Mouse (Mus musculus): Measurements from ENCODE around the gene Sntb2. TPM values are rescaled to one million over a fixed set of nuclear protein-coding genes. Genes with fewer than 3 reads are reported as not detected.
A peak's percentile ranks its signal among the peaks of the same experiment; 100 is the strongest.
"Not testable (repeated sequence)": the region's sequence is repeated elsewhere in the genome, so short reads cannot be mapped to it uniquely, and the experiment has no call there.

Sntb2 gene
- total RNA-seq (2021): 1 to 10 TPM; 6.3 to 6.5 TPM

DNA sequence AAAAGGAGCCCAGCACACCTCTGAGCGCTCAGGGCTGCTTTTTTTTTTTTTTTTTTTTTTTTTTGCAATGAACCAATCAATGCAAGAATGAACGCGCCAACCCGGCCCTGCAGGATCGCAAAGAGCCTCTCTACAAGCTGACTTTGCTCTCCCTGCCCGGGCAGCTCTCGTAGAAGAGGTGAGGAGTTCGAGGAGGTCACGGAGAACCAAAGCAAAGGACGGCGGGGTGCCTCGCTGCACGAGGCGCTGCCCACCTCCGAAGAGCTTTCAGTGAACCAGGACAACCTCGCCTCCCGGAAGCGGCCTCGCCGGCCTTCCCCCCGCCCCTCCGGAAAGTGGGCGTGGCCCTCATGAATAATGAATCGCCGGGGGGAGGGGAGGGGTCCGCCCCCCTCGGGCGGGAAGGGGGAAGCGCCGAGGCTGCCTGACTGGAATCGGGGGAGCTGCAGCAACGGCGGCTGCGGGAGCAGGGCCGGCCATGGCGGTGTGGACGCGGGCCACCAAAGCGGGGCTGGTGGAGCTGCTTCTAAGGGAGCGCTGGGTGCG is at the start of gene Sntb2:
TSS of gene Sntb2 (plus strand) at position 427 of the 546 bp plus-strand sequence.
- intact Hi-C loops (cut with DNase I): loop anchor here (5.0 kb wide), 1 partner anchor 47 kb away; no protein-coding TSS in a partner anchor
- DNase-seq: peak; percentile 97

DNA sequence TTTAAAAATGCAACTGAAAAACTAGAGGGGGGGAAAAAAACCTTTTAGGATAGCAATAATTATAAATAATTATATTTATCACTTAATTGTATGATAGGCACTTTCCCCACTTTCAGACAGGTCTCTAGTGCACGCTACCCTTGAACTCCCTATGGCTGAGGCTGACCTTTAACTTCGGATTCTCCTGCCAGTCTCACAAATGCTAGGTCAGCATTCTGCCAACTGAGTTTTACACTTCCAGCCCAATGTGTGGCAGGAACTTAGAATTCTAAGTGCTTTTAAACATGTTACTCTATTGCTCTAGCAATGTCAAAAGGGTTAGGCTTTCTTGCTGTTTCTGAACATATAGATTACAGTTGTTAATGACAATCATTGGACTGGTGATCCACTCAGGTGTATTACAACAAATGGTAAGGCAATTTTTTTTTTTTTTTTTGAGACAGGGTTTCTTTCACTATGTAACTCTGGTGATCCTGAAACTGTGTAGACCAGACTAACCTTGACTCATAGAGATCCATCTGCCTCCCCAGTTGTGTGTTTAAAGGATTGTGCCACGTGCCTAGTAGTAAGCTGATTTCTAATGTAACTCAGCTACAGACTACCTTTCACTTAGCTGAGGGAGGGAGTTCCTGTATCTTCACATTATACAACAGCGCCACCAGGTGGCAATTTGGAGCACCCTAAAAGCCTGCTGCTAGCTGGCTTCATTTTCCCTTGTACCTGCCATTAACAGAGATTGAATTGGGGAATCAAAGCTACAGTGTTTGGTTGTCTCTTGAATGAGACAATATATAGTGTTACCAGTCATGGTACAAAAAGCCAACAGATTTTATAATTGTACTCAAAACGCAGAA is 48.0 kb upstream of the Sntb2 start:
- DNase-seq: peak; percentile 83
- intact Hi-C loops (cut with DNase I): loop anchor here (5.0 kb wide), 2 partner anchors 170 to 190 kb away; no protein-coding TSS in a partner anchor

- no peak for DNase-seq
- intact Hi-C loops (cut with DNase I): loop anchor here (5.0 kb wide), 2 partner anchors 172 to 192 kb away; no protein-coding TSS in a partner anchor
Observed at GRCm38 (mm10) chr8:106888803-106889202, 46.7 kb upstream of the Sntb2 start.

- DNase-seq: peak; percentile 27
- intact Hi-C loops (cut with DNase I): no loop called here
Observed at GRCm38 (mm10) chr8:106892210-106892805, 43.2 kb upstream of the Sntb2 start.

DNA sequence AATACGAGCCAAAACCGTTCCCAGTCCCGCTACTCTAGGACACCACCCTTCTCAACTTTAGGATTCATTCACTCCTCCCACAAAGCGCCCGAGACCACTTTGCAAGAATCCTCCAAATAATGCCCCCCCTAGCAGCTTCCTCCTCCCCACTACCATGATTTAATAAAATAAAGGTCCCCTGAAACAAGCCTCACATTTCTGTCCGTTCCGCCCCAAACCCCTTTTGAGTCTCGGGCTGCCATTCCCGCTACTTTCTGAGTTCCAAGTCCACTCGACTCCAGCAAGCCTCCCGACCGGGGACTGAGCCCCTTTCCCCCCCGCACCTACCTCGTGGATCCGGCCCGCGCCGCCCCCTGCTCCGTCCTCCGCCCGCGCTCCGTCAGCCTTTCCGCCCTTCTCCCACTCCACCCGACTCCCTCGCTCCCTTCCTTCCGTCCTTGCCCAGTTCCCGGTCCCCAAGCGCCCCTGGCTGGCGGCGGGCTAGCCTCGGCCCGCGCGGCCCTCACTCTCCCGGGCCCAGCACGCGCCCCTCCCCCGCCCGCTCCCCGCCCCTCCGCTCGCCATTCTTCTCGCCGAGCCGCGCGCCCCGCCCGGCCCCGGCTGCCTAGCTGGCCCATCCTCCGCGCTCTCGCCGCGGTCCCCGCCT is 42.6 kb upstream of the Sntb2 start:
- peak; percentile 61 for DNase-seq
- intact Hi-C loops (cut with DNase I): no loop called here

DNA sequence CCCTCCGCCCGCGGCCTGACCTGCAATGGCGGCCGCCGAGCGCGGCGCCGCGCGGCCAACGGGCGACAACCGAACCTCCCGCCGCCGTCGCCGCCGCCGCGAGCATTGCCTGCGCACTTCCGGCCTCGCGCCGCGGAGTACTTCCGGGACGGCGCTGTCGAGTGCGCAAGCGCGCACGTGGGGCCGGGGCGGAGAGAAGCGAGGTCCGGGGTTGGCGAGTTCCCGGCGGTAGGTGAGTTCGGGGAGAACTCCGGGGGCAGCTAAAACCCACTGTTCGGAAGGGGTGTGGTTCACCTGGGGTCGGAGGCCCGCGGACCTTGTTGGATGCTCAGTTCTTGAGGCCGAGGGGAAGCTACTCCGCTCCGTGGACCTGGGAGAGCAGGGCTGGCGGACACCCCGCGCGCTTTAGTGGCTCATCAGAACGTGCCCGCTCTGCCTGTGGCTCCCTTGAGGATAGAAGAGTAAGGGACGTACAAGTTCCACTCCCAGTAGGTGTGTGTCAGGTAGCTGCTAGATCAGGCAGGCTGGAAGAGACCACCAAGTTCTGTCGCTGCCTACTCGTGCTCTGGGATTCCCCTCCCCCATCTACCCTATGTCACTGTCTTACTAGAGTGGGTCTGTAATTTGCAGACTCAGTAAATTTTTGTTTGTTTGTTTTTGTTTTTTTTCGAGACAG is 41.9 kb upstream of the Sntb2 start, which contains the start of gene Utp4:
TSS of gene Utp4 (plus strand) at position 156 of the 676 bp plus-strand sequence.
- DNase-seq: peak; percentile 89
- intact Hi-C loops (cut with DNase I): no loop called here

DNA sequence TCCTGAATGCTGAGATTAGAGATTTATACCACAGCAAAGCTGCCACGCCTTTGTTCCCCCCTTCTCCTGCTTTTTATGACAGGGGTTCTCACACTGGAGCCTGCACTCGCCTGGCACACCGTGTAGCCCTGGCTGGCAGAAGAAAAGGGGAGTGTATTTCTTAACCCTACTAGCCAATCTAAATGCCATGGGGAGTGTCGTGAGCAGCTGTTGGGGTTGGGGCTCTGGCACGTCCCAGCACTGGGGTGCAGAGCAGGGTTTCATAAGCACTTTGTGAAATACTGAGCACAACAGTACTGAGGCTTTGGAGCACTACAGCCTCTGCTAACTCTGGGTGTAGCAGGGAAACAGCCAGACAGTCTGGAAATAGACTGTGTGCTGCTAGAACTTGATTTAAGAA is 36.1 kb upstream of the Sntb2 start:
- no peak for DNase-seq

DNA sequence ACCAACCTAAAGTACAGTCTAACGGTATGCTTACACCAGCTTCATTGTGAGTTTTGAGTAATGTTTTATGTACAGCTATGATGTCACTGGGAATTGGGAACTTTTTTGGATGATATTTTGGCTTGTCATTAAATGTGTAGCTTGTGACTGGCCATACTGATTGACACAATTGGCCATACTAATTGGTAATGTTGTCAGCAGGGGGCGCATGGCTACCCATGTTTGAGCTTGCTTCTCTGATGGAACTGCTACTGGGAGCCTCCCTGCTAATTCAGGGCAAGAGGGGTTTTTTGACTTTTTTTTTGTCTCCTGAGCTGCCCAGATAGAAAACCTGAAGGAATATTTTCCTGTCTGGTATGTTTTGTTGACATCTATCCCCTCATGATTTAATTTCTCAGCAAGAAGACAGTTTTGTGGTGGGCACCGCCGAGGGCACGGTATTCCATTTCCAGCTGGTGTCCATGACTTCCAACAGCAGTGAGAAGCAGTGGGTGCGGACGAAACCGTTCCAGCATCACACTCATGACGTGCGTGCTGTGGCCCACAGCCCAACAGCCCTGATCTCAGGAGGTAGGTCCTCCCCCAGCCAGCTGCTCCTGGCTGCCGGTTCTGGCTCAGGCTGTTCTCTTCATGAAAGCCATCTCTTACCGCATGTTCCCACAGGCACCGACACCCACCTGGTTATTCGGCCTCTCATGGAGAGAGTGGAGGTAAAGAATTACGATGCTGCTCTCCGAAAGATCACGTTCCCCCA is 29.6 kb upstream of the Sntb2 start:
- intact Hi-C loops (cut with DNase I): no loop called here
- peak; percentile 44 for DNase-seq

More for the DNA sequence above, 36.1 kb upstream of the Sntb2 start:
- intact Hi-C loops (cut with DNase I): no loop called here

DNA sequence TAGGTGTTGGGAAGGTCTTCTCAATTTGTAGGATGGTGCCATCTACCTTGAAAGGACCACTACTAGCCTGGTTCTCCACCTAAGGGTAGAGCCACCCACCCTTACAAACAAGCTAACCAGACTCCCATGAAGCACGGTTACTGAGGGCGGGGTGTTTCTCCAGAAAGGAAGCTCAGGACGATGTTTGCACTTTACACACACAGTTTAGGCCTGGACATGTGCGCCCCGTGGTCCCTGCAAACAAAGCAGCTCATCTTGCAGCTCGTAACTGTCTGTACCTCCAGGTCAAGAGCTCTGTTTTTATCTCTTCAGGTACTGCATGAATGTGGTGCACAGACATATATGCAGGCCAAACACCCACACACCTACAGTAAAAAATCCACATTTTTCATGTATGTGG is 28.9 kb upstream of the Sntb2 start:
- intact Hi-C loops (cut with DNase I): no loop called here

DNA sequence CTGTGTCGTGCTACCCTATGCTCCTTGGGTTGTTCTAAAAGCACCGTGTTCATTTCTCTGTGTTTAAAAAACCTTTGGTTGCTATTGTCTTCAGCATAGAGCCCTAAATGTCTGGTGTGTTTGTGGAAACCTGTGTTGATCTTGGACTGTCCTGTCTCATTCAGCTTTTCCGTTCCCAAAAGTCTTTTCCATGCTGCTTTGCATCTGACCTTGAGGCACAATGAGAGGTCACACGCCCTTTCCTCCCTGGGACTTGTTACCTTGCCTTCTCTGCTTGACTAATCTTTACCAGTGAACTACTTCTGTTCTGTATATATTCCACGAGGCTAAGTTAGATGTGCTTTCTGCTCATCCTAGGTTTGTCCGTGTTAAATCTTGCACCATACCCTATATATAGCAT is 28.1 kb upstream of the Sntb2 start:
- intact Hi-C loops (cut with DNase I): no loop called here
- no peak for DNase-seq

More for the DNA sequence above, 28.9 kb upstream of the Sntb2 start:
- DNase-seq: no peak

DNA sequence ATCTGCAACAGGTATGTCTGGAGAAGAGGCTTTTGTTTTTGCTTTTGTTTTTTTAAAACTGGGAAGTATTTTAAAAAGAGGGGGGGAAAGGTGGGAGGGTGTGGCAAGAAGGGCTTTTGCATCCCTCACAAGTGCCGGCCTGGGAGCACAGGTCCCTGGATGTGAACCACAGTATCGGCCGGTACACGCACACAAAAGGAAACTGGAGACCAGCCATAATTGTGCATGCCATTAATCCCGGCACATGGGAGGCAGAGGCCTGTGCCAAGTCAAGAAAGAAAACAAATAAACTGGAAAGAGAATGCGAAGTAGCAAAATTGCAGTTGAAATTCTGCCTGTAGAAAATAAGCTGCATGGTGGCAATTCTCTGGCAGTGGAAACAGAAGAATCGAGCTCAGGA is 27.3 kb upstream of the Sntb2 start:
- no peak for DNase-seq
- intact Hi-C loops (cut with DNase I): no loop called here

GRCm38 (mm10) chr8:106913631-106914030 is 21.9 kb upstream of the Sntb2 start:
- DNase-seq: no peak
- intact Hi-C loops (cut with DNase I): no loop called here

DNA sequence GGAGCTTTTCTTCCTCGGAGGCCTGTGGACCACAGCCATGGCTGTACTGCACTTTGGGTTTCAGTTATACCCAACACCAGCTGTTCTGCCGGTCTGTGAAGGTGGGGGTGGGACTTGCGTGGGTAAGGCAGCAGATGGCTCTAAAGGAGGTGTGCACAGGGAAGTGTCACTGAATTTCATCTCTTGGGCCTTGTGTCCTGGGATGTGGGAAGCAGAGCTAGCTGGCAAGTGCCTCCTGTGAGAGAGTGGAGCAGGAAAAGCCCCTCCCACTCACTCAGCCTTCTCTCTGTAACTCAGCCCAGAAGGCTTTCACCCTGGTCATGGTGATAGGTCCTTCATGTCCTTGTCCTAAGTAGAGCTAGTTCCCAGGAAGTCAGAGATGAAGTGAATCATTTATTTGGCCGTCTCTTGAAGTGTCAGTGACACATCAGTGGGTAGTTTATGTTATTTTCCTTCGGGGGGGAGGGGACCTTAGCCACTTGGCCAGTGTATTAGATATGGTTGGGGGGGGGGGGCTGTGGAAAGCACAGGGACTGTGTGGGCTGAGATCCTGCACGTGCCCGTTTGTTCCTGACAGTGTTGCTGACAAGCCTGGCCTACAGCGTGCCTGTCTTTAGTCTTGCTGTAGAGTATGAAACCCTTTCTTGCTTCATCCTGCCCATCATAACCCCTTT is 15.7 kb upstream of the Sntb2 start:
- DNase-seq: no peak
- intact Hi-C loops (cut with DNase I): no loop called here

DNA sequence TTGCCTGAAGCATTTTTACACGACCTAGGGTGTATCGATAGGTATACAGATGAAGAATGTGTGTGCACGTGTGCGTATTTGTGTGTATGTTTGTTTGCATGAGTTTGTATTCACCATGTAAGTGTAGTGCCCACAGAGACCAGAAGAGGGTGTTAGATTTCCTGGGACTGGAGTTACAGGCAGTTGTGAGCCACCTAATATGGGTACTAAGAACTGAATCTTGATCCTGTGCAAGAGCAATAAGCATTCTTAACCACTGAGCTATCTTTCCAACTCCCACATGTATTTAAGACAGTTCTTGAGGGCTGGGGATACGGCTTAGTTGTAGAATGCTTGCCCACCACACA is 15.2 kb upstream of the Sntb2 start:
- intact Hi-C loops (cut with DNase I): no loop called here
- no peak for DNase-seq

DNA sequence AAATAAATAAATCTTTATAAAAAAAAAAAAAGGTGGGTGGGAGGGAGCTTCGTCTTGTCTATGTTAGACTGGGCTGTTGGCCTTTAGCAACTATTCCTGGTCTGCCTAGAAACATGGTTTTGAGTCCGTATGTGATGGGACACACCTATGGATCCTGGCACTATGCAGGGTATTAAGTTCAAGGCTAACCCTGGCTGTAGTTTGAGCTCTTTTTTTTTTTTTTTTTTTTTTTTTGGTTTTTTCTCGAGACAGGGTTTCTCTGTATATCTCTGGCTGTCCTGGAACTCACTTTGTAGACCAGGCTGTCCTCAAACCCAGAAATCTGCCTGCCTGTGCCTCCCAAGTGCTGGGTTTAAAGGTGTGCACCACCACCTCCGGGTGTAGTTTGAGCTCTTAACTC is 11.5 kb upstream of the Sntb2 start:
- intact Hi-C loops (cut with DNase I): no loop called here
- DNase-seq: no peak

GRCm38 (mm10) chr8:106924904-106925349 is 10.6 kb upstream of the Sntb2 start:
- intact Hi-C loops (cut with DNase I): loop anchor here (5.0 kb wide), 1 partner anchor 72 kb away; no protein-coding TSS in a partner anchor
- no peak for DNase-seq

DNA sequence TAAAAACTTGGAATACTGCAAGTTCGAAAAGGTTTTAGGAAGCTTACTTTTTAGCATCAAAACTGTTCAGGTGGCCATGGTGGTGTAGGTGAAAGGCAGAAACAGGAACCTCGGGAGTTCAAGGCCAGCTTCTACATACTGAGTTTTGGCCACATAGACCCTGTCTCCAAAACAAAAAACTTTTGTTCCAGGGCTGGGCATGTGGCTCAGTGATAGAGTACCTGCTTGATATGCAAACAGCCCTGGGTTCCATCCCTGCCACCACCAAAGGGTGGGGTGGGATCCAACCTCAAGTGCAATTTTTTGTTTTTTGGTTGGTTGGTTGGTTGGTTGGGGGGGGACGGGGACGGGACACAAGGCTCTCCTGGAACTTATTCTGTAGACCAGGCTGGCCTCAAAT is 10.1 kb upstream of the Sntb2 start:
- intact Hi-C loops (cut with DNase I): loop anchor here (5.0 kb wide), 1 partner anchor 72 kb away; no protein-coding TSS in a partner anchor
- no peak for DNase-seq

DNA sequence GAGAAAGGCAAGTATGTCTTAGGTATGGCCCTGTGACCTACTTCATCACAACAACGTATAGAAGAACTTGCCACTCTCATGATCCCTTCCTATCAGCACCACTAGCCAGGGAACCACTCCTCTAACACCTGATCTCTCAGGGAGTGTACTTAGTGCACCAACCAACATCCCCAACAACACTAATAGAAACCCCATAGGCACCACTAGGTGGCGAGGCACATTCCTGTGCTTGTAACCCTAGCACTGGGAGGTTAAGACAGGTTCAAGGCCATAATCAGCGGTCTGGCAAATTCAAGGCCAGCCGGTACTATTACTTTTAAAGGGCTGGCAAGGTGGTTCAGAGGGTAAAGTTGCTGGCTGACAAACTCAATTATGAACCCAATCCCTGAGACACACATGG is 8.3 kb upstream of the Sntb2 start:
- no peak for DNase-seq
- intact Hi-C loops (cut with DNase I): loop anchor here (5.0 kb wide), 1 partner anchor 70 kb away; no protein-coding TSS in a partner anchor

DNA sequence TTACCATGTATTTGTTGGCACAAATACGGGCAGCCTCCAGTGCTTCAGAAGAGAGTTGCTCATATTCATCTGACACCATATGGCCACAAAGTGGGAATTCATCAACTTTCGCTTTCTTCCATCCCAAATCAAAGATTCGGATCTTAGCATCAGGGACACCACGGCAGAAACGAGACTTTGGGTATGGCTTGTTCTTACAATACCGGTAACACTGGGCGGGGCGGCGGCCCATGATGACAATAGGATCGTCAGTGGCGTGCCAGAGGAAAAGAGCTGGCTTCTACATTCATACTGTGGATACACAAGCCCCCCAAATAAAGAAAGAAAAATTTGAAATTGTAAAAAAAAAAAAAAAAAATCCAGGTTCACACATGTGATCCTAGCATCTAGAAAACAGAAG is 7.4 kb upstream of the Sntb2 start:
- intact Hi-C loops (cut with DNase I): loop anchor here (5.0 kb wide), 1 partner anchor 69 kb away; no protein-coding TSS in a partner anchor
- not testable (repeated sequence) for DNase-seq

Measured in left cerebral cortex, postnatal 4 days (tissue).